Mouse (Mus musculus) MEL (cell line): ENCODE data around the gene Dapp1.

Experiments used
- ELF1 ChIP-seq: IDR thresholded peaks from 2 replicates; pipeline ENCODE4 v1.6.1; 2014; ENCODE audit warnings: low read depth, mild to moderate bottlenecking, inconsistent platforms, low read length, improper control_type of control experiment, moderate library complexity
- GATA1 ChIP-seq: IDR thresholded peaks from 2 replicates; pipeline ENCODE4 v1.6.1; 2011; ENCODE audit warnings: low read depth, low read length, improper control_type of control experiment
- POLR2A ChIP-seq, 2 experiments: IDR thresholded peaks; 2 replicates each; pipeline ENCODE4 v1.6.1; 2011 to 2012; ENCODE audit warnings: low read length in 2 of 2, mild to moderate bottlenecking in 2 of 2, control low read depth in 1 of 2, improper control_type of control experiment in 1 of 2, low read depth in 1 of 2, moderate library complexity in 1 of 2; ENCODE audit not compliant: control insufficient read depth in 1 of 2, insufficient read depth in 1 of 2, poor library complexity in 1 of 2
- TCF12 ChIP-seq: IDR thresholded peaks from 2 replicates; pipeline ENCODE4 v1.6.1; 2014; ENCODE audit warnings: low read depth, mild to moderate bottlenecking, inconsistent platforms, low read length, improper control_type of control experiment, moderate library complexity
- ZMIZ1 ChIP-seq: IDR thresholded peaks from 2 replicates; pipeline ENCODE4 v1.6.1; 2012; ENCODE audit warnings: low read depth, mild to moderate bottlenecking, inconsistent platforms, low read length, improper control_type of control experiment, moderate library complexity

- TF ChIP-seq GATA1 (no peak), TCF12 (no peak), ZMIZ1 (no peak), ELF1 (no peak), POLR2A (IDR thresholded peaks at IDR 0.05; ENCODE audit: control insufficient read depth in 1 of 2, insufficient read depth in 1 of 2, low read depth in 1 of 2, low read length in 2 of 2, poor library complexity in 1 of 2) (no peak)
Observed at GRCm38 (mm10) chr3:138003264-138003663, 21.9 kb upstream of the Dapp1 start.
